Mouse (Mus musculus): ENCODE results near the gene Rps21. TPM values are rescaled to one million over a fixed set of nuclear protein-coding genes. Genes with fewer than 3 reads are reported as not detected.
A peak's percentile ranks its signal among the peaks of the same experiment; 100 is the strongest.

Gene Rps21
- polyA plus RNA-seq, 1 experiment from 2014 or later: 349 TPM

- ATAC-seq (ENCODE audit: insufficient number of reproducible peaks, low FRiP score): no peak
- Histone ChIP-seq H3K4me2 (no peak overlapping the region), H3K9ac (0 out of 2 replicates have a peak overlapping the region, but pooled peaks have one; percentile 12), H3K27me3 (replicated peaks) (no peaks in the 10 kb centered on the region), H3K27ac (ENCODE audit: poor library complexity, severe bottlenecking) (no peak overlapping the region), H3K4me1 (replicated peaks) (peaks cover 31% of the 10 kb centered on the region), H3K9me3 (replicated peaks) (no peaks in the 10 kb centered on the region), H3K36me3 (no peaks in the 10 kb centered on the region), H3K4me3 (no peak overlapping the region)
- 62% methylated on average over 4 of the region's 4 CpGs for WGBS
These were observed 34.8 kb downstream of the Rps21 start for GRCm38 (mm10) chr2:180292026-180292425.

- no peak for ATAC-seq (ENCODE audit: insufficient number of reproducible peaks, low FRiP score)
- 69% methylated on average over 8 of the region's 8 CpGs for WGBS
- H3K9ac ChIP-seq: no peak overlapping the region
- H3K27me3 ChIP-seq (replicated peaks): no peaks in the 10 kb centered on the region
- no peak overlapping the region for H3K4me3 ChIP-seq
- no peak overlapping the region for H3K27ac ChIP-seq (ENCODE audit: poor library complexity, severe bottlenecking)
- no peak overlapping the region for H3K4me2 ChIP-seq
- H3K9me3 ChIP-seq (replicated peaks): no peaks in the 10 kb centered on the region
- H3K36me3 ChIP-seq: no peaks in the 10 kb centered on the region
- H3K4me1 ChIP-seq (replicated peaks): peaks cover 31% of the 10 kb centered on the region
These were observed 35.7 kb downstream of the Rps21 start for GRCm38 (mm10) chr2:180292906-180293305.

- no peak for ATAC-seq (ENCODE audit: insufficient number of reproducible peaks, low FRiP score)
- Histone ChIP-seq H3K4me1 (replicated peaks) (peaks cover 18% of the 10 kb centered on the region), H3K4me2 (no peak overlapping the region), H3K4me3 (no peak overlapping the region), H3K36me3 (no peaks in the 10 kb centered on the region), H3K9me3 (replicated peaks) (peaks cover 16% of the 10 kb centered on the region), H3K27me3 (replicated peaks) (no peaks in the 10 kb centered on the region), H3K9ac (no peak overlapping the region), H3K27ac (ENCODE audit: poor library complexity, severe bottlenecking) (no peak overlapping the region)
- WGBS: 30% methylated on average over 2 of the region's 2 CpGs
These were observed 43.1 kb downstream of the Rps21 start for GRCm38 (mm10) chr2:180300252-180300651.

- Histone ChIP-seq H3K4me3 (no peak overlapping the region), H3K27ac (ENCODE audit: poor library complexity, severe bottlenecking) (no peak overlapping the region)
- 14% methylated on average over 5 of the region's 5 CpGs for WGBS
These were observed 43.6 kb downstream of the Rps21 start for GRCm38 (mm10) chr2:180300771-180301170.

GRCm38 (mm10) chr2:180302201-180302600, 45.0 kb downstream of the Rps21 start:
- Histone ChIP-seq H3K36me3 (no peaks in the 10 kb centered on the region), H3K4me1 (replicated peaks) (peaks cover 18% of the 10 kb centered on the region), H3K27me3 (replicated peaks) (no peaks in the 10 kb centered on the region), H3K4me3 (no peak overlapping the region), H3K9ac (no peak overlapping the region), H3K27ac (ENCODE audit: poor library complexity, severe bottlenecking) (no peak overlapping the region), H3K9me3 (replicated peaks) (peaks cover 16% of the 10 kb centered on the region), H3K4me2 (no peak overlapping the region)
- WGBS: 80% methylated on average over 4 of the region's 4 CpGs
- ATAC-seq (ENCODE audit: insufficient number of reproducible peaks, low FRiP score): no peak

More at GRCm38 (mm10) chr2:180300771-180301170, 43.6 kb downstream of the Rps21 start:
- Histone ChIP-seq H3K4me1 (replicated peaks) (peaks cover 18% of the 10 kb centered on the region), H3K36me3 (no peaks in the 10 kb centered on the region), H3K27me3 (replicated peaks) (no peaks in the 10 kb centered on the region), H3K4me2 (no peak overlapping the region), H3K9me3 (replicated peaks) (peaks cover 16% of the 10 kb centered on the region), H3K9ac (no peak overlapping the region)
- ATAC-seq (ENCODE audit: insufficient number of reproducible peaks, low FRiP score): no peak

- peaks cover 16% of the 10 kb centered on the region for H3K9me3 ChIP-seq (replicated peaks)
- no peak overlapping the region for H3K4me2 ChIP-seq
- H3K27ac ChIP-seq (ENCODE audit: poor library complexity, severe bottlenecking): no peak overlapping the region
- 63% methylated on average over 12 of the region's 12 CpGs for WGBS
- H3K4me3 ChIP-seq: no peak overlapping the region
- no peaks in the 10 kb centered on the region for H3K27me3 ChIP-seq (replicated peaks)
- H3K9ac ChIP-seq: no peak overlapping the region
- no peak for ATAC-seq (ENCODE audit: insufficient number of reproducible peaks, low FRiP score)
- H3K4me1 ChIP-seq (replicated peaks): peaks cover 26% of the 10 kb centered on the region
- no peaks in the 10 kb centered on the region for H3K36me3 ChIP-seq
These were observed 46.3 kb downstream of the Rps21 start for GRCm38 (mm10) chr2:180303468-180303867.

GRCm38 (mm10) chr2:180304554-180304953, 47.4 kb downstream of the Rps21 start:
- peaks cover 16% of the 10 kb centered on the region for H3K9me3 ChIP-seq (replicated peaks)
- no peaks in the 10 kb centered on the region for H3K36me3 ChIP-seq
- peaks cover 26% of the 10 kb centered on the region for H3K4me1 ChIP-seq (replicated peaks)
- WGBS: 58% methylated on average over 4 of the region's 4 CpGs
- H3K4me3 ChIP-seq: no peak overlapping the region
- no peaks in the 10 kb centered on the region for H3K27me3 ChIP-seq (replicated peaks)
- H3K27ac ChIP-seq (ENCODE audit: poor library complexity, severe bottlenecking): no peak overlapping the region
- H3K4me2 ChIP-seq: no peak overlapping the region
- no peak for ATAC-seq (ENCODE audit: insufficient number of reproducible peaks, low FRiP score)
- H3K9ac ChIP-seq: no peak overlapping the region

- H3K36me3 ChIP-seq: no peaks in the 10 kb centered on the region
- H3K9me3 ChIP-seq (replicated peaks): peaks cover 16% of the 10 kb centered on the region
- H3K4me1 ChIP-seq (replicated peaks): peaks cover 20% of the 10 kb centered on the region
- H3K4me2 ChIP-seq: no peak overlapping the region
- no peak overlapping the region for H3K27ac ChIP-seq (ENCODE audit: poor library complexity, severe bottlenecking)
- 69% methylated on average over 3 of the region's 3 CpGs for WGBS
- H3K4me3 ChIP-seq: no peak overlapping the region
- no peak overlapping the region for H3K9ac ChIP-seq
- no peak for ATAC-seq (ENCODE audit: insufficient number of reproducible peaks, low FRiP score)
- no peaks in the 10 kb centered on the region for H3K27me3 ChIP-seq (replicated peaks)
These were observed 48.3 kb downstream of the Rps21 start for GRCm38 (mm10) chr2:180305490-180305889.

GRCm38 (mm10) chr2:180306009-180306408, 48.8 kb downstream of the Rps21 start:
- no peak overlapping the region for H3K9ac ChIP-seq
- H3K9me3 ChIP-seq (replicated peaks): peaks cover 16% of the 10 kb centered on the region
- ATAC-seq (ENCODE audit: insufficient number of reproducible peaks, low FRiP score): no peak
- H3K4me1 ChIP-seq (replicated peaks): peaks cover 21% of the 10 kb centered on the region
- no peak overlapping the region for H3K4me3 ChIP-seq
- H3K4me2 ChIP-seq: no peak overlapping the region
- WGBS: 65% methylated on average over 2 of the region's 2 CpGs
- H3K27ac ChIP-seq (ENCODE audit: poor library complexity, severe bottlenecking): no peak overlapping the region
- no peaks in the 10 kb centered on the region for H3K27me3 ChIP-seq (replicated peaks)
- no peaks in the 10 kb centered on the region for H3K36me3 ChIP-seq

- peaks cover 11% of the 10 kb centered on the region for H3K9me3 ChIP-seq (replicated peaks)
- no peak overlapping the region for H3K9ac ChIP-seq
- no peaks in the 10 kb centered on the region for H3K36me3 ChIP-seq
- H3K4me1 ChIP-seq (replicated peaks): peaks cover 27% of the 10 kb centered on the region
- H3K4me3 ChIP-seq: no peak overlapping the region
- H3K27ac ChIP-seq (ENCODE audit: poor library complexity, severe bottlenecking): no peak overlapping the region
- no peak for ATAC-seq (ENCODE audit: insufficient number of reproducible peaks, low FRiP score)
- no peaks in the 10 kb centered on the region for H3K27me3 ChIP-seq (replicated peaks)
- H3K4me2 ChIP-seq: no peak overlapping the region
- WGBS: 74% methylated on average over 8 of the region's 8 CpGs
These were observed 49.4 kb downstream of the Rps21 start for GRCm38 (mm10) chr2:180306423-180307168.

- ATAC-seq (ENCODE audit: insufficient number of reproducible peaks, low FRiP score): no peak
- 27% methylated on average over 2 of the region's 2 CpGs for WGBS
These were observed 50.5 kb downstream of the Rps21 start for GRCm38 (mm10) chr2:180307680-180308079.

More at GRCm38 (mm10) chr2:180307680-180308079, 50.5 kb downstream of the Rps21 start:
- no peak overlapping the region for H3K27ac ChIP-seq (ENCODE audit: poor library complexity, severe bottlenecking)
- no peak overlapping the region for H3K4me2 ChIP-seq
- H3K4me1 ChIP-seq (replicated peaks): peaks cover 29% of the 10 kb centered on the region
- H3K9me3 ChIP-seq (replicated peaks): 0 out of 2 replicates have a peak, but pooled peaks cover 4% of the 10 kb centered on the region
- H3K4me3 ChIP-seq: no peak overlapping the region
- no peaks in the 10 kb centered on the region for H3K27me3 ChIP-seq (replicated peaks)
- no peaks in the 10 kb centered on the region for H3K36me3 ChIP-seq
- H3K9ac ChIP-seq: no peak overlapping the region

Data from heart, embryonic 12.5 days (tissue).